Mouse (Mus musculus) heart, adult 2 months (tissue): Measurements from ENCODE around the gene Emid1.

Source experiments
- CTCF ChIP-seq: fragments of 200-600 bp; IDR thresholded peaks from 2 replicates; pipeline ENCODE4 v1.8.1; 2022; ENCODE audit warnings: antibody characterized with exemption, mild to moderate bottlenecking, moderate library complexity
- EP300 ChIP-seq: fragments of 200-500 bp; IDR thresholded peaks from 2 replicates; pipeline ENCODE4 v1.6.1; 2011; ENCODE audit warnings: low read depth, low read length, control low read depth; ENCODE audit not compliant: insufficient read depth

- TF ChIP-seq CTCF: no peak
- no peak for TF ChIP-seq EP300
These were observed 62.9 kb downstream of the Emid1 start for GRCm38 (mm10) chr11:5089147-5089546.
